Mouse (Mus musculus): ENCODE measurements around the gene Srxn1. TPM values are rescaled to one million over a fixed set of nuclear protein-coding genes. Genes with fewer than 3 reads are reported as not detected.

Gene Srxn1
- polyA plus RNA-seq, 1 experiment from 2014 or later = 20.2 TPM

- Histone ChIP-seq H3K4me1 (peaks cover 54% of the 10 kb centered on the region), H3K9ac (peak within 1 kb of the TSS; percentile 99), H3K36me3 (peaks cover 10% of the 10 kb centered on the region; the same call in 1 of the 2 replicates), H3K27me3 (replicated peaks) (peaks cover 17% of the 10 kb centered on the region), H3K4me3 (peak within 1 kb of the TSS; percentile 85), H3K4me2 (replicated peaks) (peak within 1 kb of the TSS; percentile 78), H3K9me3 (no peaks in the 10 kb centered on the region), H3K27ac (peak within 1 kb of the TSS; percentile 97)
- ATAC-seq (ENCODE audit: low FRiP score, low read depth) = peak; percentile 74
- WGBS = under 1% methylated on average over 24 of the region's 24 CpGs
These were observed 24.4 kb upstream of the Srxn1 start, which contains the start of gene Scrt2 for GRCm38 (mm10) chr2:152080685-152081541. Gene Scrt2, plus strand, starts transcription at chr2:152081529.

GRCm38 (mm10) chr2:152081641-152082448 lies 23.5 kb upstream of the Srxn1 start:
- no peaks in the 10 kb centered on the region for H3K9me3 ChIP-seq
- H3K27ac ChIP-seq = peak overlapping the region; percentile 97
- peak; percentile 78 for ATAC-seq (ENCODE audit: low FRiP score, low read depth)
- H3K4me2 ChIP-seq (replicated peaks) = peak overlapping the region; percentile 78
- H3K9ac ChIP-seq = peak overlapping the region; percentile 99
- H3K4me1 ChIP-seq = peaks cover 64% of the 10 kb centered on the region
- WGBS = under 1% methylated on average over 81 of the region's 81 CpGs
- peak overlapping the region; percentile 85 for H3K4me3 ChIP-seq
- H3K36me3 ChIP-seq = peaks cover 11% of the 10 kb centered on the region; the same call in 1 of the 2 replicates
- H3K27me3 ChIP-seq (replicated peaks) = peaks cover 17% of the 10 kb centered on the region

DNA sequence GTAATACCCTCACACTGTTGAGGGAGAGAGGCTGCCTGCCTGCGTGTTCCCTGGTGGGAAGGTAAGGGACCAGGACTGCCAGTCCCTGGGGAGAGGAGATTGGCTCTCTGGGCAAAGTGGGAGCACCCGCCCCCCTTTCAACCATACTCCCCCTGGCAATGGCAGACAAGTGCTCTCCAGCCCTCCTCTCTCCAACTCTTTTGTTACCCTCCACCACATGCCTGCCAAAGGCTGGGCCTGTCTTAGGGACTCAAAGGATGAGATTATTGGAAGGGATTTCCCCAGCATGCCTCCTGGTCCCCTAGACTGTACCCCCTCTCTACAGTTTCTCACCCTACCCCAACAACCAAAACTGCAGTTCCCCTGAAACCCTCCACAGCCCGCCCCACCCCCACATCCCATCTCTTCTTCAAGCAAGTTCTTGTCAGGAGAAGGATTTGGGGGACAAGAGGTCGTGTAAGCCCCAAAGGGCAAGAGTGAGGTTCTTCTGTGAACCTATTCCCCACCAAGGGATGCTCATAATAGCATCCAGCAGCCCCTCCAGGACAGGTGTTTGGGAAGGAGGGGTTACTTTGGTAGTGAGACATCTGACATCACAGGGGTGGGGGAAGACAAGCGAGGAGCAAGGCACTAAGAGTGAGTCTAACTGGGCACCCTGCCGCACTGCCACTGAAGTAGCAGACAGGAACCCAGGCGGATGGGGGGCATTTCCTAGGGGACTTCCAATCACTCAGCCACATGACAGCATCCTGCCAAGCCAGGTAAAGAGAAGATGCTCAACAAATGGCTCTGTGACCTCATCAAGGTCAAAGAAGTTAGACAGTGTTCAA lies 22.6 kb upstream of the Srxn1 start:
- peak overlapping the region; percentile 85 for H3K4me3 ChIP-seq
- WGBS = 19% methylated on average over 7 of the region's 7 CpGs
- peak overlapping the region; percentile 78 for H3K4me2 ChIP-seq (replicated peaks)
- H3K9ac ChIP-seq = peak overlapping the region; percentile 99
- peak; percentile 5 for ATAC-seq (ENCODE audit: low FRiP score, low read depth)
- H3K9me3 ChIP-seq = no peaks in the 10 kb centered on the region
- H3K4me1 ChIP-seq = peaks cover 66% of the 10 kb centered on the region
- H3K27ac ChIP-seq = peak overlapping the region; percentile 97
- H3K27me3 ChIP-seq (replicated peaks) = peaks cover 17% of the 10 kb centered on the region
- peaks cover 17% of the 10 kb centered on the region for H3K36me3 ChIP-seq

DNA sequence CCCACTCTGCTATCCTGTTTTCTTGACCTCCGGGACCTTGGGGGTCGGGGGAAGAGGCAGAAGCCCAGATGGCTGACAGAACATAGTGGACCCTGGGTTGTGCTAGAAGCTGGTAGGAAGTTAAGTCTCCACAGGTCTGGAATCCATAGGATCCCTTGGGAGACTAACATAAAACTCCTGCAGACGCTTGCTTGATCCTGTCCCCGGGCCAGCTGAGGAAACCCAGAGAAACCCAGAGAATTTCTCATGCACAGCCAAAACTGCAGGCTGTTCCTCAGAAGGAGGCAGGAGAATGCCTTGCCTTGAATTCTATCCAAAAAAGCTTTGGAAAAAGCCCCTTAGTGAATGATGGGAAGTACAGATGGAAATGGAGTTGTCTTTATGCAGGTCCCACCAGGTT lies 21.9 kb upstream of the Srxn1 start:
- ATAC-seq (ENCODE audit: low FRiP score, low read depth) = no peak
- 62% methylated on average over 4 of the region's 4 CpGs for WGBS
- peaks cover 68% of the 10 kb centered on the region for H3K4me1 ChIP-seq
- H3K9ac ChIP-seq = peak overlapping the region; percentile 99
- peak overlapping the region; percentile 78 for H3K4me2 ChIP-seq (replicated peaks)
- peaks cover 17% of the 10 kb centered on the region; the same call in 1 of the 2 replicates for H3K27me3 ChIP-seq (replicated peaks)
- 0 out of 2 replicates have a peak overlapping the region, but pooled peaks have one; percentile 13 for H3K27ac ChIP-seq
- peak overlapping the region; percentile 85 for H3K4me3 ChIP-seq
- no peaks in the 10 kb centered on the region for H3K9me3 ChIP-seq
- peaks cover 25% of the 10 kb centered on the region for H3K36me3 ChIP-seq

DNA sequence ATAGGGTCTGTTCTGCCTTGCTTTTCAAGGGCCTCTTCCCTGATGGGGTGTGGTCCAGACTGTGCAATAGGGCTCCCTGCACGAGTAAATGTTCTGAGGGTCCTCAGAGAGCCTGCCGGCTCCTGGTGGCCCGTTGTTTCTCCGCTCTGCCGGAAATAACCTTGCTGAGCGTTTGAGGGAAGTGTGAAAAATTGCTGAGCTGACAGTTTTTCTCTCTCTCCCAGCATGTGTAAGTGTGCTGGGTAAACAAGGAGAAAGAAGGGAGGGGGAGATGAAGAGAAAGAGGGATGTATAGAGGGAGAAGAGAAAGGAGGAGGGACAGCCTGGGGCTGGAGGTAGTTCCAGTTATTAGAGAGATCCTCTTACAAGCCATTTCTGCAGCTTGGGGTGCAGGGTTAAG lies 21.0 kb upstream of the Srxn1 start:
- Histone ChIP-seq H3K4me2 (replicated peaks) (peak overlapping the region; percentile 78), H3K9me3 (no peaks in the 10 kb centered on the region), H3K4me3 (peak overlapping the region; percentile 85), H3K27ac (no peak overlapping the region; the same call in 1 of the 2 replicates), H3K4me1 (peaks cover 64% of the 10 kb centered on the region), H3K36me3 (peaks cover 32% of the 10 kb centered on the region), H3K9ac (peak overlapping the region; percentile 99), H3K27me3 (replicated peaks) (peaks cover 13% of the 10 kb centered on the region; the same call in 1 of the 2 replicates)
- no peak for ATAC-seq (ENCODE audit: low FRiP score, low read depth)
- WGBS = 15% methylated on average over 6 of the region's 6 CpGs

- Histone ChIP-seq H3K4me1 (peaks cover 65% of the 10 kb centered on the region), H3K9ac (peak overlapping the region; percentile 99), H3K9me3 (no peaks in the 10 kb centered on the region), H3K27ac (no peak overlapping the region), H3K36me3 (peaks cover 37% of the 10 kb centered on the region), H3K27me3 (replicated peaks) (peaks cover 11% of the 10 kb centered on the region; the same call in 1 of the 2 replicates), H3K4me2 (replicated peaks) (peak overlapping the region; percentile 78), H3K4me3 (peak overlapping the region; percentile 85)
- 81% methylated on average over 6 of the region's 6 CpGs for WGBS
- no peak for ATAC-seq (ENCODE audit: low FRiP score, low read depth)
These were observed 19.9 kb upstream of the Srxn1 start for GRCm38 (mm10) chr2:152085414-152085813.

GRCm38 (mm10) chr2:152086451-152086850 lies 18.9 kb upstream of the Srxn1 start:
- Histone ChIP-seq H3K4me2 (replicated peaks) (peak overlapping the region; percentile 78), H3K36me3 (peaks cover 37% of the 10 kb centered on the region), H3K9ac (peak overlapping the region; percentile 35; the same call in 1 of the 2 replicates), H3K27ac (no peak overlapping the region), H3K4me1 (peaks cover 71% of the 10 kb centered on the region), H3K4me3 (0 out of 2 replicates have a peak overlapping the region, but pooled peaks have one; percentile 13), H3K9me3 (no peaks in the 10 kb centered on the region), H3K27me3 (replicated peaks) (peaks cover 8% of the 10 kb centered on the region; the same call in 1 of the 2 replicates)
- WGBS = 63% methylated on average over 6 of the region's 6 CpGs
- ATAC-seq (ENCODE audit: low FRiP score, low read depth) = no peak

- H3K27ac ChIP-seq = no peak overlapping the region
- ATAC-seq (ENCODE audit: low FRiP score, low read depth) = no peak
- H3K4me1 ChIP-seq = peaks cover 71% of the 10 kb centered on the region
- H3K4me2 ChIP-seq (replicated peaks) = peak overlapping the region; percentile 78
- H3K4me3 ChIP-seq = peak overlapping the region; percentile 13
- H3K9ac ChIP-seq = peak overlapping the region; percentile 35
- peaks cover 8% of the 10 kb centered on the region; the same call in 1 of the 2 replicates for H3K27me3 ChIP-seq (replicated peaks)
- WGBS = 76% methylated on average over 5 of the region's 5 CpGs
- peaks cover 37% of the 10 kb centered on the region for H3K36me3 ChIP-seq
- no peaks in the 10 kb centered on the region for H3K9me3 ChIP-seq
These were observed 18.2 kb upstream of the Srxn1 start for GRCm38 (mm10) chr2:152087111-152087510.

GRCm38 (mm10) chr2:152089078-152089477 lies 16.2 kb upstream of the Srxn1 start:
- 11% methylated on average over 4 of the region's 4 CpGs for WGBS
- Histone ChIP-seq H3K4me2 (replicated peaks) (peak overlapping the region; percentile 78), H3K9ac (no peak overlapping the region), H3K4me3 (no peak overlapping the region), H3K27me3 (replicated peaks) (peaks cover 13% of the 10 kb centered on the region), H3K27ac (no peak overlapping the region), H3K9me3 (no peaks in the 10 kb centered on the region), H3K4me1 (peaks cover 88% of the 10 kb centered on the region), H3K36me3 (peaks cover 49% of the 10 kb centered on the region)
- ATAC-seq (ENCODE audit: low FRiP score, low read depth) = no peak

DNA sequence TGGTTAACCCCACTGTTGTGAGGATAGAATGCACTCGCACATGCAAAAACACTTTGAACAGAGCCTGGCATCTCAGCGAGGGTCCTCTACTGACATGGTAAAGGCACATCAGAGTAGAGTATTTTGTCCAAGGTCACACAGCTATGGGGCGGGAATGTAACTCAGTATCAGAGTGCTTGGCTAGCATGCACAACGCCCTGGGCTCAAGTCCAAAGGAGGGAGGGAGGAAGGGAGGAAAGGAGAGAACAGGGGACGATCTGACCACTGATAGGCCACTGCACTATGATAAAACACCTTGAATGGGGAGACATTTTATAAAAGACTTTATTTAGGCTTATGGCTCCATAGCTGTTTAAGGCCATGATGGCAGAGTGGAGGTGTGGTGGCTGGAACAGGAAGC lies 15.7 kb upstream of the Srxn1 start:
- Histone ChIP-seq H3K27ac (no peak overlapping the region), H3K27me3 (replicated peaks) (peaks cover 18% of the 10 kb centered on the region), H3K36me3 (peaks cover 52% of the 10 kb centered on the region), H3K9ac (no peak overlapping the region), H3K4me3 (no peak overlapping the region), H3K4me2 (replicated peaks) (no peak overlapping the region; the same call in 1 of the 2 replicates), H3K4me1 (peaks cover 89% of the 10 kb centered on the region), H3K9me3 (no peaks in the 10 kb centered on the region)
- 90% methylated on average over 5 of the region's 5 CpGs for WGBS
- ATAC-seq (ENCODE audit: low FRiP score, low read depth) = no peak

GRCm38 (mm10) chr2:152090486-152090885 lies 14.8 kb upstream of the Srxn1 start:
- Histone ChIP-seq H3K9ac (no peak overlapping the region), H3K4me3 (no peak overlapping the region), H3K36me3 (peaks cover 46% of the 10 kb centered on the region), H3K27me3 (replicated peaks) (peaks cover 27% of the 10 kb centered on the region), H3K9me3 (no peaks in the 10 kb centered on the region), H3K4me2 (replicated peaks) (peak overlapping the region; percentile 39), H3K27ac (0 out of 2 replicates have a peak overlapping the region, but pooled peaks have one; percentile 42), H3K4me1 (peaks cover 89% of the 10 kb centered on the region)
- no peak for ATAC-seq (ENCODE audit: low FRiP score, low read depth)
- WGBS = 81% methylated on average over 5 of the region's 5 CpGs

Data from neural tube, embryonic 12.5 days (tissue).